Mouse (Mus musculus) kidney, adult 2 months (tissue): ENCODE data around the gene Olfr630.

ENCODE experiments used
- CTCF ChIP-seq: fragments of 200-500 bp; conservative IDR thresholded peaks from 2 replicates; pipeline ENCODE4 v1.5.1; 2011; ENCODE audit warnings: low read depth, mild to moderate bottlenecking, control low read depth, low read length, moderate library complexity, mixed read lengths; ENCODE audit not compliant: insufficient read depth, insufficient read length
- POLR2A ChIP-seq: fragments of 200-500 bp; IDR thresholded peaks from one replicate; pipeline ENCODE4 v1.6.1; 2011; ENCODE audit warnings: low read depth, low read length, control low read depth

- TF ChIP-seq CTCF (no peak), POLR2A (no peak)
Observed at GRCm38 (mm10) chr7:103792669-103793388, 35.7 kb upstream of the Olfr630 start.
